Mouse (Mus musculus): Measurements from ENCODE around the gene Synpo2. TPM values are rescaled to one million over a fixed set of nuclear protein-coding genes. Genes with fewer than 3 reads are reported as not detected.

The Synpo2 gene
- polyA plus RNA-seq, 1 experiment from 2014 or later, result 4.2 TPM

GRCm38 (mm10) chr3:123070996-123071395 is 165.0 kb downstream of the Synpo2 start:
- no peaks in the 10 kb centered on the region for H3K36me3 ChIP-seq
- no peaks in the 10 kb centered on the region for H3K4me1 ChIP-seq
- no peak overlapping the region for H3K4me2 ChIP-seq (replicated peaks)
- no peak overlapping the region for H3K27ac ChIP-seq
- 97% methylated on average over 1 of the region's 1 CpGs for WGBS
- ATAC-seq (ENCODE audit: low FRiP score), result no peak
- no peaks in the 10 kb centered on the region for H3K9me3 ChIP-seq (replicated peaks)
- H3K27me3 ChIP-seq, result no peaks in the 10 kb centered on the region
- no peak overlapping the region for H3K4me3 ChIP-seq
- H3K9ac ChIP-seq, result no peak overlapping the region

DNA sequence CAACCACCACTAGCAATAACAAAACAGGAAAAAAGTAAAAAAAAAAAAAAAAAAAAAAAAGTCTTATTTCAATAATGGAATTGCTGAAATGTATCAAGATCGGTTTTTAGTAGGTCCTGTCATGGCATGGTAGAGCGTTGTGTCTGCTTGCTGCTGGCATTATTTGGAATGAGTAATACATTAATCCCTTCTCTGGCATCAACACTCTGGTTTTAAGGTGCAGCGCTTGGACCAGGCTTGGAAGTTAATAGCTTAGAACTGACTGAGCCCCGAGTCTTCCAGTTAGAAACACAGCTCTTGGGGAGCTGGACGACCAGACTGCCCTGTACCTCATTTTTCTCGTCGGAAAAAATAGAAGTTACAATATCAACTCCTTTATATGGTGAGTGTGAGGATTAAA is 169.1 kb downstream of the Synpo2 start:
- ATAC-seq (ENCODE audit: low FRiP score), result no peak
- 95% methylated on average over 7 of the region's 7 CpGs for WGBS
- H3K4me1 ChIP-seq, result peaks cover 4% of the 10 kb centered on the region; the same call in 1 of the 2 replicates

DNA sequence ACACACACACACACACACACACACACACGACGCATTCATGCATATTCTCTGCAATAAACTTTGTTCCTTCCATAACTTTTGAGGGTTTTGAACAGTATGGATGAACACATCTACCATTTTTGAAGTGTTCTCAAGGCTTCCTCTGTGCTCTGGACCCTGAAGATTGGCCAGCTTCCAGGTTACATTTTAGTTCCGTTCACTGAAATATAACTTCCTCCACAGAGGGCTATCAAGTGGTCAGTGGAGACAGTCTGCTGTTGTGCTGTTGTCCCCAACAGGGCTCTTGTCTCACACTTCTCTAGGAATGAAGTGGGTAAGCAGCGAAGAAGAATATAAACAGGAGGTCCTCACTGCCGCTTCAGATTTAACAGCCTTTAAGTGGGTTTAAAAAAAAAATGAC is 170.5 kb downstream of the Synpo2 start:
- ATAC-seq (ENCODE audit: low FRiP score), result no peak

More for the DNA sequence above, 169.1 kb downstream of the Synpo2 start:
- H3K4me3 ChIP-seq, result no peak overlapping the region
- H3K27me3 ChIP-seq, result no peaks in the 10 kb centered on the region
- no peaks in the 10 kb centered on the region for H3K36me3 ChIP-seq
- H3K4me2 ChIP-seq (replicated peaks), result no peak overlapping the region
- H3K9me3 ChIP-seq (replicated peaks), result no peaks in the 10 kb centered on the region
- no peak overlapping the region for H3K9ac ChIP-seq
- H3K27ac ChIP-seq, result no peak overlapping the region

DNA sequence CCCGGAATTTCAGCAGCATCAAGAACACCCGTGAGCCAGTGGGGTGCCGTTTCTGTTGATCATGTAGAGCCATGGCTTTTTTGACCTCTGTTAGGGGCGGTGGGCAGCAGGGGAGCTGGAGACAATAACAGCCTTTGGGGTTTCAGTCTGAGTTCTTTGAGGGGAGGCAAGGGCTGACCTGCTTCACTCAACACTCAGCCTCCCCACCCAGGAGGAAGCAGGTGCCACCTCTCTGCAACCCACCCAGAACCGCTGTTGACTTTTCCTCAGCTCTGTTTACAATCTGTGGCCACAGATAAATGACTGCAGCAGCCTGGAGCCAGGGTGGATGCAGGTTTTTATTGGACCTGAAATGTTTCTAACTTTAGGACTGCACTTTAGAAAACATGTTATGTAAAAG is 171.8 kb downstream of the Synpo2 start:
- no peak overlapping the region for H3K27ac ChIP-seq
- no peak for ATAC-seq (ENCODE audit: low FRiP score)
- H3K36me3 ChIP-seq, result no peaks in the 10 kb centered on the region
- H3K4me3 ChIP-seq, result no peak overlapping the region
- no peak overlapping the region for H3K4me2 ChIP-seq (replicated peaks)
- no peaks in the 10 kb centered on the region for H3K9me3 ChIP-seq (replicated peaks)
- no peak overlapping the region for H3K9ac ChIP-seq
- H3K4me1 ChIP-seq, result peaks cover 4% of the 10 kb centered on the region; the same call in 1 of the 2 replicates
- WGBS, result 9% methylated on average over 5 of the region's 5 CpGs
- H3K27me3 ChIP-seq, result no peaks in the 10 kb centered on the region

More for the DNA sequence above, 170.5 kb downstream of the Synpo2 start:
- Histone ChIP-seq H3K27me3 (no peaks in the 10 kb centered on the region), H3K4me3 (no peak overlapping the region), H3K4me2 (replicated peaks) (no peak overlapping the region), H3K4me1 (peaks cover 4% of the 10 kb centered on the region; the same call in 1 of the 2 replicates), H3K27ac (no peak overlapping the region), H3K36me3 (no peaks in the 10 kb centered on the region), H3K9me3 (replicated peaks) (no peaks in the 10 kb centered on the region), H3K9ac (no peak overlapping the region)
- WGBS, result 86% methylated on average over 5 of the region's 5 CpGs

DNA sequence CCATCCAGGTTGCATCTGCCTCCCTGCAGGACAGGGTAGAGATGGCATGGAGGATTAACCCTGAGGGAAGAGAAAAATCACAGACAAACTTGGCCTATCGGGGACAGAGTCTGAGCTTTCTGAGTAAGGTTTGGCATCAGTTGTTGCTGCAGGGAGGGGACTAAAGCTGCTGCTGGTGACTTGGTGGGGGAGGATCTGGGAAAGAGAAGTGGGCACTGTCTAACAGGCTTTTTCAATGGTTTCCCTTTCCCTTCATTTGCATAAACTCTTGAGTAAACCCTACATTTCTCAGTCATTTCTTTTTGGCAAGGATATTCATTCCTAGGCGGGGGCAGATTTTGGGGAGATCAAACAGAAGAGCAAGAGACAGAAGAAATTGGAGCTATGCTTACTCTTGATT is 174.0 kb downstream of the Synpo2 start:
- Histone ChIP-seq H3K9me3 (replicated peaks) (no peaks in the 10 kb centered on the region), H3K36me3 (no peaks in the 10 kb centered on the region), H3K4me1 (peaks cover 4% of the 10 kb centered on the region; the same call in 1 of the 2 replicates), H3K27me3 (no peaks in the 10 kb centered on the region), H3K4me3 (no peak overlapping the region), H3K9ac (no peak overlapping the region), H3K27ac (no peak overlapping the region), H3K4me2 (replicated peaks) (no peak overlapping the region)
- 83% methylated on average over 2 of the region's 2 CpGs for WGBS
- ATAC-seq (ENCODE audit: low FRiP score), result no peak

GRCm38 (mm10) chr3:123058832-123059231 is 177.1 kb downstream of the Synpo2 start:
- no peak overlapping the region for H3K4me3 ChIP-seq
- no peaks in the 10 kb centered on the region for H3K9me3 ChIP-seq (replicated peaks)
- H3K27me3 ChIP-seq, result no peaks in the 10 kb centered on the region
- H3K4me1 ChIP-seq, result no peaks in the 10 kb centered on the region
- no peak overlapping the region for H3K4me2 ChIP-seq (replicated peaks)
- no peaks in the 10 kb centered on the region for H3K36me3 ChIP-seq
- H3K9ac ChIP-seq, result no peak overlapping the region
- no peak overlapping the region for H3K27ac ChIP-seq
- WGBS, result 92% methylated on average over 1 of the region's 1 CpGs
- no peak for ATAC-seq (ENCODE audit: low FRiP score)

DNA sequence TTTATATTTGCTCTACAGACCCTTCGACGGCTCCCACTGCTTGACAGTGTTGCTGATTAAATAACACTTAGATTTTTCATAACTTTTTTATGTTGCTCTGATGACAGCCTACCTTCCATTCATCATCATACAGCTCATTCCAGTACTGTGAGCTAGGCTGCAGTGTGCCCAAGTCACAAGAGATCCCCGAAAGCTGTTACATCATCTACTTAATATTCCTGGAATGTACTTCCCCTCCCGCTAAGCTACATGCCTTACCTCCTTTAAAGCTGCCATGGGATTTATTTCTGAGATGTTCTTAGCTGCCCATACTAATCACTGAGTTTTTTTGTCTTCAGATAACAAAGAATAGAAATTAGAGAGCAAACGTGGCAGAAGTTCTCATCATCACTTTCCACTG is 181.8 kb downstream of the Synpo2 start:
- no peak overlapping the region for H3K4me3 ChIP-seq
- 0 out of 2 replicates have a peak, but pooled peaks cover 3% of the 10 kb centered on the region for H3K9me3 ChIP-seq (replicated peaks)
- no peak overlapping the region for H3K4me2 ChIP-seq (replicated peaks)
- H3K36me3 ChIP-seq, result no peaks in the 10 kb centered on the region
- WGBS, result 71% methylated on average over 5 of the region's 5 CpGs
- no peak overlapping the region for H3K9ac ChIP-seq
- no peaks in the 10 kb centered on the region for H3K4me1 ChIP-seq
- no peak overlapping the region for H3K27ac ChIP-seq
- no peaks in the 10 kb centered on the region for H3K27me3 ChIP-seq
- ATAC-seq (ENCODE audit: low FRiP score), result no peak

GRCm38 (mm10) chr3:123053192-123053938 is 182.6 kb downstream of the Synpo2 start:
- no peak for ATAC-seq (ENCODE audit: low FRiP score)
- Histone ChIP-seq H3K9ac (no peak overlapping the region), H3K36me3 (no peaks in the 10 kb centered on the region), H3K4me2 (replicated peaks) (no peak overlapping the region), H3K27me3 (no peaks in the 10 kb centered on the region), H3K9me3 (replicated peaks) (0 out of 2 replicates have a peak, but pooled peaks cover 4% of the 10 kb centered on the region), H3K4me1 (no peaks in the 10 kb centered on the region), H3K4me3 (no peak overlapping the region), H3K27ac (no peak overlapping the region)
- whole genome bisulfite sequencing, result 72% methylated on average over 8 of the region's 8 CpGs

DNA sequence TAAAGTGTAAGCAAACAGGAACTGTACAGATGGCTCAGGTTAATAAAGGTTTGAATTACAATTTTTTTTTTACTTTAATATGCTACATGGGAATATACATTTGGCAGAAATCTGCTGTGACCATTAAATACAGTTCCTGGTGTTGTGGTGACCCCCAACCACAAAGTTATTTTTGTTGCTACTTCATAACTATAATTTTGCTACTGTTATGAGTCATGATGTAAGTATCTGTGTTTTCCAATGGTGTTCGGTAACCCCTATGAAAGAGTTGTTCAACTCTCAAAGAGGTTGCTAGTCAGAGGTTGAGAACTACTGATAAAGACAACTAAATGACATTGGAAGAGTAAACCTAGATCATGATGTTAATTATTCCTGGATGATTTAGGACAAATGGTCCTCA is 193.6 kb downstream of the Synpo2 start:
- Histone ChIP-seq H3K4me1 (no peaks in the 10 kb centered on the region), H3K27me3 (no peaks in the 10 kb centered on the region), H3K36me3 (no peaks in the 10 kb centered on the region), H3K4me2 (replicated peaks) (no peak overlapping the region), H3K9me3 (replicated peaks) (no peaks in the 10 kb centered on the region), H3K27ac (no peak overlapping the region), H3K9ac (no peak overlapping the region), H3K4me3 (no peak overlapping the region)
- no peak for ATAC-seq (ENCODE audit: low FRiP score)
- WGBS, result 89% methylated on average over 1 of the region's 1 CpGs

- Histone ChIP-seq H3K36me3 (no peaks in the 10 kb centered on the region), H3K27me3 (no peaks in the 10 kb centered on the region), H3K4me1 (no peaks in the 10 kb centered on the region), H3K4me3 (no peak within 1 kb of the TSS), H3K9me3 (replicated peaks) (no peaks in the 10 kb centered on the region), H3K9ac (no peak within 1 kb of the TSS), H3K4me2 (replicated peaks) (no peak within 1 kb of the TSS), H3K27ac (no peak within 1 kb of the TSS)
- WGBS, result 91% methylated on average over 7 of the region's 7 CpGs
- ATAC-seq (ENCODE audit: low FRiP score), result no peak
Observed at GRCm38 (mm10) chr3:123034752-123035151, 201.2 kb downstream of the Synpo2 start, which contains the start of gene Myoz2. TSS of gene Myoz2 (minus strand) at chr3:123035015.

GRCm38 (mm10) chr3:123033804-123034203 is 202.1 kb downstream of the Synpo2 start:
- Histone ChIP-seq H3K36me3 (no peaks in the 10 kb centered on the region), H3K4me2 (replicated peaks) (no peak overlapping the region), H3K9me3 (replicated peaks) (no peaks in the 10 kb centered on the region), H3K4me3 (no peak overlapping the region), H3K27me3 (no peaks in the 10 kb centered on the region), H3K4me1 (no peaks in the 10 kb centered on the region), H3K27ac (no peak overlapping the region), H3K9ac (no peak overlapping the region)
- no peak for ATAC-seq (ENCODE audit: low FRiP score)
- 62% methylated on average over 8 of the region's 8 CpGs for WGBS

All from hindbrain, embryonic 12.5 days (tissue).